Mouse (Mus musculus) heart, embryonic 16.5 days (tissue): ENCODE measurements around the gene Defb10. TPM values are rescaled to one million over a fixed set of nuclear protein-coding genes. Genes with fewer than 3 reads are reported as not detected.
"Not testable (repeated sequence)": the region's sequence is repeated elsewhere in the genome, so short reads cannot be mapped to it uniquely, and the experiment has no call there.

Source experiments
- ATAC-seq: fragments of 200-750 bp; cut with Nextera tagmentation; replicated peaks from 2 replicates; pipeline ENCODE4 v1.8.0; 2017; ENCODE audit warnings: moderate number of reproducible peaks; ENCODE audit not compliant: insufficient read depth, low FRiP score; ENCODE audit errors: extremely low read depth
- H3K27ac ChIP-seq: fragments of 300-500 bp; sonication (generic); 2 replicates; pipeline ENCODE4 v1.5.1; 2014; ENCODE audit warnings: mild to moderate bottlenecking, low read length, control low read depth, moderate library complexity
- H3K27me3 ChIP-seq: fragments of 300-500 bp; sonication (generic); 2 replicates; pipeline ENCODE4 v1.6.1; 2014; ENCODE audit warnings: low read length, mixed read lengths; ENCODE audit not compliant: control insufficient read depth, insufficient read depth
- H3K36me3 ChIP-seq: fragments of 300-500 bp; sonication (generic); 2 replicates; pipeline ENCODE4 v1.6.1; 2014; ENCODE audit not compliant: control insufficient read depth, insufficient read depth
- H3K4me1 ChIP-seq: fragments of 300-500 bp; sonication (generic); 2 replicates; pipeline ENCODE4 v1.6.1; 2014; ENCODE audit warnings: low read length, mixed read lengths; ENCODE audit not compliant: control insufficient read depth, insufficient read depth
- H3K4me2 ChIP-seq: fragments of 300-500 bp; sonication (generic); 2 replicates; pipeline ENCODE4 v1.6.1; 2014; ENCODE audit warnings: low read depth, mild to moderate bottlenecking, control low read depth, low read length
- H3K4me3 ChIP-seq: fragments of 300-500 bp; sonication (generic); 2 replicates; pipeline ENCODE4 v1.5.1; 2014; ENCODE audit warnings: mild to moderate bottlenecking, control low read depth, low read length
- H3K9ac ChIP-seq: fragments of 300-500 bp; sonication (generic); 2 replicates; pipeline ENCODE4 v1.6.1; 2014; ENCODE audit warnings: low read length, control low read depth
- H3K9me3 ChIP-seq: fragments of 300-500 bp; sonication (generic); replicated peaks from 2 replicates; pipeline ENCODE4 v1.6.1; 2016; ENCODE audit warnings: low read length; ENCODE audit not compliant: control insufficient read depth
- WGBS: fragments of 180-500 bp; shearing (Covaris S2); extraction: QIAGEN DNeasy Blood & Tissue Kit; methylation state at CpG from one replicate; pipeline ENCODE4 v1.1.7; 2014; 5-methylcytosine and 5-hydroxymethylcytosine counted together
- polyA plus RNA-seq: library from polyadenylated mRNA; unstranded; fragments of >200 nt; fragmentation: Nextera tagmentation; extraction: Ambion mirVana; gene quantifications from 2 replicates; pipeline ENCODE4 v1.2.1, GENCODE M21; 2015

Gene Defb10
- polyA plus RNA-seq = not detected in 2 replicates

DNA sequence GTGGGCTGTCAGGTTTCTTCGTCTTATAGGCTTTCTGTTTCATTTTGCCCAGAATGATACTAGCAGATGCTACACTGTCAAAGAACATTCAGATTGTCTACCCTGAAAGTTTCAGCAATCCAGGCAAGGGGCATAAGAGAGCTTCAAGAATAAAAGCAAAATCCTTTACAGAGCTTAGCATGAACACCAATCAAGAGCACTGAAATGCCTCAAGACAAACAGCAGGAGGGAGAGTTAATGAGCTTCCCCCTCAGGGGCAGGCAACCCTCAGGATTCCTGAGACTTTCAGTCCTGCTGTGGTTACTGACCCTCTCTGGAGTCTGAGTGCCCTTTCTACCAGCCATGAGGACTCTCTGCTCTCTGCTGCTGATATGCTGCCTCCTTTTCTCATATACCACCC lies at the start of gene Defb10:
Gene Defb10 (plus strand): TSS at position 316 of the 400 bp plus-strand sequence.
- not testable (repeated sequence) for H3K4me3 ChIP-seq, H3K36me3 ChIP-seq, ATAC-seq, H3K4me2 ChIP-seq, H3K27ac ChIP-seq, H3K9ac ChIP-seq, H3K27me3 ChIP-seq, H3K9me3 ChIP-seq, H3K4me1 ChIP-seq
- 31% methylated on average over 1 of the region's 1 CpGs for WGBS

DNA sequence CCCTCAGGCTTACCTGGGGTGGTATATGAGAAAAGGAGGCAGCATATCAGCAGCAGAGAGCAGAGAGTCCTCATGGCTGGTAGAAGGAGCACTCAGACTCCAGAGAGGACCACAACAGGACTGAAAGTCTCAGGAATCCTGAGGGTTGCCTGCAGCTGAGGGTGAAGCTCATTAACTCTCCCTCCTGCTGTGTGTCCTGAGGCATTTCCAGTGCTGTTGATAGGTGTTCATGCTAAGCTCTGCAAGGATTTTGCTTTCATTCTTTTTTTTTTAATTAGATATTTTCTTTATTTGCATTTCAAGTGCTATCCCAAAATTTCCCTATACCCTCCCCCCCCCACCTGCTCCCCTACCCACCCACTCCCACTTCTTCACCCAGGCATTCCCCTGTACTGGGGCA lies 26.6 kb downstream of the Defb10 start, which contains the start of gene Defb9:
Gene Defb9 (minus strand): TSS at position 101 of the 400 bp plus-strand sequence.
- H3K9ac ChIP-seq, H3K27ac ChIP-seq, ATAC-seq, H3K27me3 ChIP-seq, H3K36me3 ChIP-seq, H3K4me3 ChIP-seq, H3K4me1 ChIP-seq, H3K4me2 ChIP-seq, H3K9me3 ChIP-seq: not testable (repeated sequence)

DNA sequence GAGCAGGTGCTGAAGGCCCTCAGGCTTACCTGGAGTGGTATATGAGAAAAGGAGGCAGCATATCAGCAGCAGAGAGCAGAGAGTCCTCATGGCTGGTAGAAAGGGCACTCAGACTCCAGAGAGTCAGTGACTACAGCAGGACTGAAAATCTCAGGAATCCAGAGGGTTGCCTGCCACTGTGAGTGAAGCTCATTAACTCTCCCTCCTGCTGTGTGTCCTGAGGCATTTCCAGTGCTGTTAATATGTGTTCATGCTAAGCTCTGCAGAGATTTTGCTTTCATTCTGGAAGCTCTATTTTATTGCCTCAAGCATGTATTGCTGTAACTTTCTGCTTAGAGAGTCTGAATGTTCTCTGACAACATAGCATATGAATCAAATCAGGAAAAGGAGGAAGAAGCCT lies 47.6 kb downstream of the Defb10 start, which contains the start of gene Defb11:
Gene Defb11 (minus strand): TSS at position 123 of the 400 bp plus-strand sequence.
- not testable (repeated sequence) for ATAC-seq, H3K9ac ChIP-seq, H3K36me3 ChIP-seq, H3K27me3 ChIP-seq, H3K27ac ChIP-seq, H3K4me1 ChIP-seq, H3K4me2 ChIP-seq, H3K4me3 ChIP-seq, H3K9me3 ChIP-seq

Other genes starting within 250 kb of the Defb10 start
- gene Defa26, start 240.7 kb upstream of the Defb10 start, polyA plus RNA-seq = not detected in 2 replicates
- gene Defa17, start 203.1 kb upstream of the Defb10 start, polyA plus RNA-seq = 0.98 TPM in 1 of 2 replicates, not detected in the other
- not detected in 2 replicates for gene Defa34, start 193.1 kb upstream of the Defb10 start, polyA plus RNA-seq
- not detected in 2 replicates for gene AY761184, start 155.3 kb upstream of the Defb10 start, polyA plus RNA-seq
- gene Defa24, start 124.4 kb upstream of the Defb10 start, polyA plus RNA-seq = 1.9 TPM in 1 of 2 replicates, not detected in the other
- gene Defb50, start 35.4 kb upstream of the Defb10 start, polyA plus RNA-seq = not detected in 2 replicates
- not detected in 2 replicates for gene Defb2, start 19.0 kb upstream of the Defb10 start, polyA plus RNA-seq
- gene Defb9, start 26.5 kb downstream of the Defb10 start, polyA plus RNA-seq = not detected in 2 replicates
- gene Defb11, start 47.5 kb downstream of the Defb10 start, polyA plus RNA-seq = not detected in 2 replicates
- gene Defb15, start 73.8 kb downstream of the Defb10 start, polyA plus RNA-seq = not detected in 2 replicates
- not detected in 2 replicates for gene Defb35, start 79.5 kb downstream of the Defb10 start, polyA plus RNA-seq
- not detected in 2 replicates for gene Defb13, start 87.9 kb downstream of the Defb10 start, polyA plus RNA-seq
- gene Fam90a1a, start 99.8 kb downstream of the Defb10 start, polyA plus RNA-seq = not detected in 2 replicates
- gene Ccdc70, start 110.9 kb downstream of the Defb10 start, polyA plus RNA-seq = not detected in 2 replicates
- 1.1 and 1.3 TPM in 2 replicates for gene Atp7b, start 201.4 kb downstream of the Defb10 start, polyA plus RNA-seq
- 14.7 and 16.0 TPM in 2 replicates for gene Alg11, start 201.8 kb downstream of the Defb10 start, polyA plus RNA-seq